ENCODE assay signal across 17 mouse cellular contexts in genomic region chr4:44672216-44672937, GRCm38 (mm10). TPM values are rescaled to one million over a fixed set of nuclear protein-coding genes. Genes with fewer than 3 reads are reported as not detected.
DNase-seq lines count a peak whose midpoint lies in the region; ATAC-seq and TF ChIP-seq lines count a peak whose summit lies in the region.
"Had no signal": no experiment of that assay in that cellular context is flagged by ENCODE, and none has a peak within 500 bp of the region (broad histone marks: within the 10 kb centered on the region; RNA-seq: fewer than 3 reads in every experiment).

No protein-coding gene starts in this region.

- no peak overlapping the region for H3K4me3 ChIP-seq in kidney, adult 2 months (ENCODE audit: insufficient read depth, low read depth, low read length)
- H3K4me3 ChIP-seq in forebrain, embryonic 16.5 days (replicated peaks; ENCODE audit: low read length), result no peak overlapping the region
- H3K4me3 ChIP-seq: heart, embryonic 15.5 days; midbrain, embryonic 10.5 days; neural tube, embryonic 13.5 days had no signal

- H3K27ac ChIP-seq in kidney, adult 2 months (ENCODE audit: insufficient read depth, low read depth, low read length), result no peak overlapping the region
- no peak overlapping the region for H3K27ac ChIP-seq in forebrain, embryonic 16.5 days (ENCODE audit: low read length)
- H3K27ac ChIP-seq: heart, embryonic 15.5 days; neural tube, embryonic 13.5 days had no signal

- no peak for DNase-seq in kidney, adult 2 months
- no peak for DNase-seq in kidney, adult 8-10 months
- DNase-seq in CD4-positive helper T cell, adult 2 months (ENCODE audit: low read depth, low spot score), result peak; percentile 19
- DNase-seq in skeletal muscle tissue, adult 2 months (ENCODE audit: low read depth, low spot score), result peak; percentile 12
- no peak for DNase-seq in urinary bladder, postnatal 10 days (ENCODE audit: low spot score)
- no peak for DNase-seq in cerebellum, adult 11-12 months
- DNase-seq: cerebellum, adult 18-20 months; gastrocnemius, postnatal 10 days; liver; right cerebral cortex, postnatal 4 days had no signal

- H3K36me3 ChIP-seq in kidney, adult 2 months (ENCODE audit: control insufficient read depth, insufficient read depth, low read length), result no peaks in the 10 kb centered on the region
- H3K36me3 ChIP-seq in forebrain, embryonic 16.5 days (ENCODE audit: control insufficient read depth, insufficient read depth), result no peaks in the 10 kb centered on the region
- H3K36me3 ChIP-seq: G1E; heart, embryonic 15.5 days; neural tube, embryonic 13.5 days had no signal

- no peaks in the 10 kb centered on the region for H3K4me1 ChIP-seq in kidney, adult 2 months (ENCODE audit: control insufficient read depth, insufficient read depth, low read length)
- H3K4me1 ChIP-seq in forebrain, embryonic 16.5 days (replicated peaks; ENCODE audit: control insufficient read depth, insufficient read depth, low read length), result no peaks in the 10 kb centered on the region

- no peak overlapping the region for H3K9ac ChIP-seq in forebrain, embryonic 16.5 days (replicated peaks; ENCODE audit: low read depth, low read length)
- H3K9ac ChIP-seq: heart, embryonic 15.5 days; neural tube, embryonic 13.5 days had no signal

- WGBS in kidney, adult 2 months, result 65% methylated on average over 10 of the region's 10 CpGs
- WGBS in forebrain, embryonic 16.5 days, result 61% methylated on average over 10 of the region's 10 CpGs

- no peaks in the 10 kb centered on the region for H3K27me3 ChIP-seq in kidney, adult 2 months (replicated peaks; ENCODE audit: control insufficient read depth, insufficient read depth, low read length)
- H3K27me3 ChIP-seq in forebrain, embryonic 16.5 days (replicated peaks; ENCODE audit: control insufficient read depth, insufficient read depth, low read length), result peaks cover 3% of the 10 kb centered on the region; the same call in 1 of the 2 replicates

- ATAC-seq in common myeloid progenitor, adult 5-6 weeks (replicated peaks; ENCODE audit: low read depth, poor library complexity, severe bottlenecking), result peak; percentile 59
- no peak for ATAC-seq in forebrain, embryonic 16.5 days
- ATAC-seq: intestine, embryonic 16.5 days had no signal

- 0 out of 2 replicates have a peak, but pooled peaks have one; percentile 8 for TF ChIP-seq CTCF in kidney, adult 2 months (conservative IDR thresholded peaks at IDR 0.05; ENCODE audit: insufficient read depth, insufficient read length, low read depth, low read length)

- peaks cover 4% of the 10 kb centered on the region; the same call in 1 of the 2 replicates for H3K9me3 ChIP-seq in forebrain, embryonic 16.5 days (ENCODE audit: control insufficient read depth, low read length)
- H3K9me3 ChIP-seq: heart, embryonic 15.5 days; neural tube, embryonic 13.5 days had no signal

- TF ChIP-seq POLR2A in kidney, adult 2 months (IDR thresholded peaks at IDR 0.05; ENCODE audit: low read depth, low read length), result no peak

- no peak overlapping the region for H3K4me2 ChIP-seq in forebrain, embryonic 16.5 days (ENCODE audit: low read length)
- H3K4me2 ChIP-seq: heart, embryonic 15.5 days; neural tube, embryonic 13.5 days had no signal

RNA-seq across cellular contexts. Expression of gene Pax5, which starts 37.9 kb away (rescaled TPM):
- polyA plus RNA-seq in kidney, adult 2 months (2012; rRNA removed), result 0.10 and 3.4 TPM in 2 replicates
- total RNA-seq in common myeloid progenitor, adult 5-6 weeks (2017), result not detected in 2 replicates
- 0.34 and 1.2 TPM in 2 replicates for polyA plus RNA-seq in forebrain, embryonic 16.5 days (2015; fragmentation: Nextera tagmentation; extraction: Ambion mirVana)
- polyA plus RNA-seq: G1E; heart, embryonic 15.5 days; intestine, embryonic 16.5 days had no signal

Comparison
In these comparisons a context has a peak if more than half of its experiments do, and no peak if none do; other contexts are left out.
1. DNase-seq: peak in CD4-positive helper T cell, adult 2 months (single experiment) and skeletal muscle tissue, adult 2 months (single experiment); none in kidney, adult 2 months (single experiment), kidney, adult 8-10 months (0 of 2), urinary bladder, postnatal 10 days (single experiment) and cerebellum, adult 11-12 months (single experiment).